Mouse (Mus musculus) cerebellum, adult 9-11 months (tissue): ENCODE measurements at regions not wholly inside any gene's neighbourhood (a gene's known extent, or its start where the extent isn't known, plus 50 kb on each side); places are given as distances from the start of the nearest gene placed in this dataset.
"Not testable (repeated sequence)": the region's sequence is repeated elsewhere in the genome, so short reads cannot be mapped to it uniquely, and the experiment has no call there.

Experiments
- DNase-seq: peaks from one replicate; pipeline ENCODE4 v3.0.0; 2022

DNA sequence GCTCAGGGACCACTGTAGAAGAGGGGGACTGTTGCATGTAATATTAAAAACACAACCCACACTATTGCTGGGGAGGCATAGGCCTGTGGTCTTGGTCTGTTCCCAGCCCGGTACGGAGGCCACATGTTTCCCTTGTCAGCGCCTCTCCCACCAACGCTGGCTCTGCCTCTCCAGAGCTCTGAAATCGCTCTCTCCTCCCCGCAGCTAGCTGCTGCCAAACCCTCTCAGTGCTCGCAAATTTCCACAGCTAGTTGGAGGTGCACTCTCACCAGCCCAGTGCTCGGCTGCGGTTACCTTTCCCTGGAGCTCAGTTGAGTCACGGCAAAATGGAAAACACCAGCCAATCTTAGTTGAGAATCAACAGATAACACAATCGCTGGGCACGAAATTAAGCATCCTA lies 402.9 kb downstream of the Ptpru start:
- DNase-seq: no peak

DNA sequence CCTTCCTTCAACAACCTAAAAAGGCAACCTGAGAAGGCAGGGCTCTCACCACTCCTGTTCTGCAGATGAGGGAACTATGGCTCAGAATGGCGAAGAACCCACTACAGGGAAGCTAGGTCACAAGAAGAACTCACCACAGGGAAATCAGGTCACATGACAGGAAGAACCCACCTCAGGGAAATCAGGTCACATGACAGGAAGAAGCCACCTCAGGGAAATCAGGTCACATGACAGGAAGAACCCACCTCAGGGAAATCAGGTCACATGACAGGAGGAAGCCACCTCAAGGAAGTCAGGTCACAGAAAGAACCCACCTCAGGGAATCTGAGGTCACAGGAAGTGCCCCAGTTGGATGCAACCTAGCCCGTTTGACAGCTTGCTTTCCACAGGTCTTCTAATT lies 399.7 kb downstream of the Ptpru start:
- no peak for DNase-seq

DNA sequence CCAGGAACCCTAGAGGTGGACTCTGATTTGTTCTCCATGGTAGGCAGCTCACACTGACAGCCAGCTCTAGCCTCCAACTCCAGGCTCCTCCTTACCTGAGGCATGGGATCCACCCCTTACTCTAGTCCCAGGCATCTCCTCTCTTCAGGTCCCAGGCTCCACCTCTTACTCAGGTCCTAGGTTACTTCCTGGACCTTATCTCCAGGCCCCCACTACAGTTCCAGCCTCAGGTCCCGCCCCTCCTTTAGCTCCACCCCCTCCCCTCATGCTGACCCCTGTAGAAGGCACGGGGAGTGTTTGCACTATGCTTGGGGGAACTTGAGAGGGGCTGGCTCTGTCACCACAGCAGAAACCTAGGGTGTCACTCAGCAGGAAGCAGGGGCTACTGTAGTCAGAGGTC lies 399.2 kb downstream of the Ptpru start:
- no peak for DNase-seq

DNA sequence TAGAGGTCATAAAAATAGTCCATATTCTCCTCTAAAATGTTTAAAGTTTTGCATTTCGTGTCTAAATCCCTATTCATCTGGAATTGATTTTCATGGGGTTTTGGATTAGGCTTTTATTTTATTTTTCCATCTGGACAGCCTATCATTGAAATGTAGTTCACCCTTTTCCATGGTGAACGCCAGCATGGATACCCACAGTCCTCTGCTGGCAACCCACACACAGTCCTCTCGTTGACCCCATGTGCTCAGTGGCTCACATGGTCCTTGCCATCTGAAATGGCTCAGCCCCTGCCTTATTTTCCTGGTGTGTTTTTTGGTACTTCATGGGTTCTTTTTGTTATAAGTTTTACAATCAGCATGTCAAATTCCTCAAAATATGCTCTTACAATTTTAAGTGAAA lies 397.2 kb downstream of the Ptpru start:
- no peak for DNase-seq

DNA sequence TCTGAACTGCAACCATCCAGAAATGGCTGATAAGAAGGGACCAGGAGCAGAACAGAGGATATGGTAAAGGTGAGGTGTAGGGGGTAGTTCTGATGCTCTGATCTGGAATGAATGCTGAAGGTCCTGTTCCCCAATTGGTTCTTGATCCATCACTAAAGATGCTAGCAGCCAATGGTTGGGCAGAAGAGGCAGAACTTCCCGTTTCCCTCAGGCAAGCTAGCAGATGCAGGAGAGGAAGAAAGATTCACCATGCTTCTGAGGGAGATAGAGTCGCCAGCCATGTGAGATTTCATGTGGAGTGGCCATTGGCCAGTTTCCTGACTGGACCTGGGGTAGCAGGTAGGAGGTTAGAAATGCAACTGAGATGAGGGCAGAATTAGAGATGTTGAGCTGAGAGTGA lies 394.6 kb downstream of the Ptpru start:
- DNase-seq: no peak

DNA sequence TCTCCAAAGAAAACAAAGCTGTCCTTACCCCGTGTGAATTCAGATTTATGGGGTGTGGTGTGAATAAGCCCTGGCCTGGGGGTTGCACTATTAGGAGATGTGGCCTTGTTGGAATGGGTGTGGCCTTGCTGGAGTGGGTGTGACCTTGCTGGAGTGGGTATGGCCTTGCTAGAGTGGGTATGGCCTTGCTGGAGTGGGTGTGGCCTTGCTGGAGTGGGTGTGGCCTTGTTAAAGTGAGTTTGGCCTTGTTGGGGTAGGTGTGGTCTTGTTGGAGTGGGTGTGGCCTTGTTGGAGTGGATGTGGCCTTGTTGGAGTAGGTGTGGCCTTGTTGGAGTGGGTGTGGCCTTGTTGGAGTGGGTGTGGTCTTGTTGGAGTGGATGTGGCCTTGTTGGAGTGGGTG lies 387.8 kb downstream of the Ptpru start:
- DNase-seq: not testable (repeated sequence)

DNA sequence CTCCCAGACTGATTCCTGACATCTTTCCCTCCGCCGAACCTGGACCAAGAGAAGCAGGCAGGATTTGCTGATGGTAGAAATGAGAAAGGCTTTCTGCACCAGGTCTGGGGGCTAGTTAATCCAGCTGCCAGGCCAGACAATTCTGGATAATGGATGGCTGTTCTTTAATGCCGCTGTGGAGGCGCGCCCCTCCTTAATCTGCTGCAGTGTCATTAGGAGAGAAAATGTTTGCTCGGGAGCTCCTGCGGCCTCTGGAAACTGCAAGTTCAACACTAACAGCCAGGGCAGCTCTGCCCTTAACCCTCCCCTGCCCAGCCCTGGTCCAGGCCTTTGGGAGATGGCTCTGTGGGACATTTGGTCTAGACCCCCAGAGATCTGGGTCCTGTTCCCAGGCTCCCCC lies 380.5 kb downstream of the Ptpru start:
- no peak for DNase-seq

DNA sequence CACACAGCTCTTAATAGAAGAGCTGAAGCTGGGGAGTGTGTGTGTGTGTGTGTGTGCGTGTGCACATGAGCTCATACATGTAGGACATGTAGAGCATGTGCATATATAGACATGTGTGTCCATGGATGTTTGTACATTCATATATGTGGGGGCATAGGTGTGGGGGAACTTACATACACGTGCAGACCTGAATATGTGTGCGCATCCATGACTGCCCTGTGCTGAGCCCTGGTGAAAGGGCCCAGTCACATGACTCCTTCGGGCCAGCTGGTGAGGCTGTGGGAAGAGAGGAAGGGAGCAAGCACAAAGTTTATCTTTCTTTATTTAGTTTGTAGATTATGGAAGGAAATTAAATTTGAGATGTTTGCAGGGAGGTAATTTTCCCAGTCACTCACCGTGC lies 378.3 kb downstream of the Ptpru start:
- no peak for DNase-seq

DNA sequence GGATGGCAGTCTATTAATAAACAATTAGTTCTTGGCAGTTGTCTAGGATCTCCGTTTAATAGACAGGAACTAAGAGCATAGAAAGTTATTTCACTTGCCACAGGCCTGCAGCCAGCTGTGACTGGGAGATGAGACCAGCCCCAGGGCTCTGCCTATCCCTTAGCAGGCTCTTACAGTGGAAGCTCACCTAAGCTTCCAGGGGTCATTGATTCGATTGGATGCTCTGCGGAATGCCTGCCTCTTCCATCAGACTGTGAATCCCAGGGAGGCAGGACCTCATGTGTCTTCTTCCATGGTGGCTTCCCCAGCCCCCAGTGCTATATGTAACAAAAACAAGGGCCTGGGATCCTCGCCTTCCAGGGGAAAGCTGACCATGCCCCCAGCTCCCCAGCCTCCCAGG lies 376.8 kb downstream of the Ptpru start:
- DNase-seq: no peak

DNA sequence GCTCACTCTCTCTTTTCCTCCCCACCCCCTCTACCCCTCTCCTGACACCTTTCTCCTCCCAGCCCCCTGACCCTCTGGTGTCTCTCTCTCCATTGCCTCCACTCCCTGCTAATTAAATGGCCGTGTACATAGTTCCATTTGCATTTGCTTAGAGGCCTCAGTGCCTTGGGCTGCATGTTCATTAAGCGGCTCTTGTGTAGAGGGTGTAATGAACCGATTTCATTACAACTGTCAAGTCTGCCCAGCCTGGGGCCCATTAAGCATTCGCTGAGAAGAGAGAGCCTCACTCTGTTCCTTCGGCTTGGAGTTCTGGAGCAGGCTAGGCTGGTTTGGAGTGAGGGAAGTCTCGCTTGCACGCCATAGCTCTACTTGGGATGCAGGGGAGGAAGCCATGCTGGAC lies 376.4 kb downstream of the Ptpru start:
- no peak for DNase-seq

DNA sequence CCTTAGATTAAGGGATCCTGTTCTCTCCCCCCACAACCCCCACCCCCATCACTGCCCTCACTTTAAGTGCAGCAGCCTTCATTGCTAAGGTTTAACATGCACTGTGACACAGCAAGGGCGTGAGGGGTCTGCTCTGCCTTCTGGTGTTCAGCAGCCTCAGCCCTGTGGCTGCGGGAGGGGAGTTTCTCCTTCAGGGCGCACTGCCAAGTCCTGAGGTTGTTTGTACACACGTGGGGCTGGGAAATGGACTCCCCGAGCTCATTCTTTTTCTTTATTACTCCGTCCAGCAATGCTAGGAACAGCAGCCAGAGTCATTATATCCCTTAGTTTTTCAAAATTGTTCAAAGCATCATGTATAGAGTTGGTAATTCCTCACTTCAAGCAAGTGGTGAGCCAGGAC lies 363.1 kb downstream of the Ptpru start:
- no peak for DNase-seq

DNA sequence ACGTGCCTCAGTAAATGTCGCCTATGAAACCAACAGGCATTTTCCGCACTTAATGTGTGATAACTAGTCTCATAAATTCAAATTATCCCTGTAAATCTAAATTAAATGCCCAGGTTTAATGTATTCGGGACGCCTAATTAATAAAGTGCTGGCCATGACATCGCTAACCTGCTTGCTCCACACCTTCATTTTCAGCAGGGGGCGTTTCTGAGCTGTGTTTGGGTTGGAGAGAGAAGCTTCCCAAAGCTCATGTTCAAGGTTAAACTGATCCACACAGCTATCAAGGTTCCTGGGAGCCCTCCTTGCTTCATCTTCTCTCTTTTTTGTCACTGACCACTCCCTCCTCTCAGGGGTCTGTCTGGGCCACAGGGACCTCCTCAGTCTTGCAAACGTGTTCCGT lies 359.2 kb downstream of the Ptpru start:
- DNase-seq: no peak

DNA sequence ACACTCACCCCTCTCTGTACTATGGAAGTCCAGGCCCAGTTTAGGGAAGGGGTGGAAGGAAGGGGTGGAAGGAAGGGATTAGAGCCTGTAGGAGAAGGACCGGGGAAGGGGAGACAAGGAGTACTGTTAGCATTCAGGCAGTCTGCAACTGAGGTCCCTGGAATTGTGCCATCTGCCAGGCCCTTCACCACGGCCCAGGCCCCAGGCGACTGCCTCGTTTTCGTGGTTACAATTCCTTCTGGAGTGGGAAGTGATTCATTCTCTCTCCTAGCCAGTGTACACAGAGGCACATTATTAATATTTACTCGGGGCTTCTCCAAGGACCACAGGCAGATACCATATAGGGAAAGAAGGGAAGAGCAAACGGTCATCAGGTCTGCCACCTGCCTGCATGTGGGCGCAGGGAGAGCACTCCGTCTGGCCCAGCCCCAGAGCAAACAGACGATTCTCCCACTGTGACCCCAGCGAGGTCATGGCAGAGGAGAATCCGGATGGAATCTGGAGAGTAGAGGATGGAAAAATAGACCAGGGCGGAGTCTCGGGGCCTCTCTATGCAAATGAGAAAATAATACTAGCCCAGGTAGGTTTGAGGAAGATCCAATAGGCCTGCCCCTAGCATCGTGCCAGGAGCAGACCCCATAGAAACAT lies 354.0 kb downstream of the Ptpru start:
- DNase-seq: peak; percentile 14

DNA sequence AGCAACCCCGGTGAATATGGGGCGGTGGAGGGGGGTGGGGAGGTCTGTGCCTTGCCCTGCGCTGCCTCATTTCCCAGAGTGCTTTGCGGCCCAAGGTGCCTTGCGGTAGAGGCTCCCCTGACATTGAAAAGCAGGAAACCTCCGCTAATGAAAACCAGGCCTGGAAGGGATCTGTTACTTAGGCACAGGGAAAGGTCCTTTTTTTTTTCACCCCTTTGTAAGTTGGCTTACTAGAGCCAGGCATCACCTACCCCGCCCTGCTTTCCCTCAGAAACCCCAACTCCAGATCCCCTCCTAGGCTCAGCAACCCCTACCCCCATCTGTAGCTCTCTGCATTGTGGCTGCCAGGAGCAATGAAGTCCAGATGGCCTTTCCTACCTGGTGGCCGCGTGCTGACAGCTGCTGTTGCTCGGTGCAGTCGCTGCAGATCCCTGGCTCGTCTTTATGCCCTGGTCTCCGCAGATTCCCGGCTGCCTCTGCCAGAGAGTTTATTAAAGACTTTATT lies 353.4 kb downstream of the Ptpru start:
- peak; percentile 37 for DNase-seq

DNA sequence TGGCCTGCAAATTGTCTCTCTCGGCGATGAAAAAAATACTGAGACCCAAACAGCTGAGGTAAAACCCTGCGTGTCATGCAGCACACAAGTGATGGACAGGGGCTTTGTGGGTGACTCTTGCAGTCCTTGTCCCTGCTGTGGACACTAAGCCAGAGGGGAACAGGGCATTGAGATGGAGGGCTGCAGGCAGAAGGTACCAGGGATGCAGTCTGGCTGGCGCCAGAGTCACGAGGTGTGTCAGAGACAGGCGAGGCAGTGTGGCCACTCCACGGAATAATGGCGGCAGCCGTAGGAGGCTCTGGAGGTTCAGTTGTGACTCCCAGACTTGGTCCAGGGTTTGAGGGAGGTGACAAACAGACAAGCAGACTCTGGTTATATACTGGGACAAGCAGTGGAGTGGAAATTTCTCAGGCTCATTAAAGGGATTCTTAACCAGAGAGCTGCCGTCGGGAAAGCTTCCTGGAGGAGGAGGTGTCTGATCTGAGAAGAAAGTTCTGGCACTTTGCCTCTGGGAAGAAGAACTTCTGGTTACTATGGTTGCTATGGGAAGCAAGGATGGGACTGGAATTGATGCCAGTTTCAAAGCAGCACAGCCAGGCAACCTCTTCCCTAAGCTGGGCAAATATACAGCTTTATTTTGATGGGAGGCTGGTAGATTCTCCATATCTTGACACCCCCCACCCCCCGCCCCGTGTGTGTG lies 352.8 kb downstream of the Ptpru start:
- DNase-seq: no peak

DNA sequence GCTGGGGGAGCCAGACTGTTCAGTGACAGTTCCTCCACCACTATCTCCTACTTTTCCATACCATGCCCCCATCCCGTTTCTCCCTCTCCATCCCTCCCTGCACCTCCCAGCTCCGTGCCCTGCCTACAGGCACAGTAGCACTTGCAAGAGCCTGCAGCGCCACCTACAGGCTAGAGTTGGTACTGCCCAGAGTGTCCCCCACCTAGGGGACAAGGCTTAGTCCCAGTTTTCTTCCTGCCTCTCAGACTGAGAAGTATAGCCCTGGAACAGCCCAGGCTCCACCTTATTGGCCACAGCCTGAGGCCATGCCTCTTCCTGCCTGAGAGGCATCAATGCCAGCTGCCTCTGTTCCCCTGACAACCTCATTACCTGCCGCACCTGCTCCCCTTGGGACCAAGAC lies 351.3 kb downstream of the Ptpru start:
- DNase-seq: peak; percentile 86

DNA sequence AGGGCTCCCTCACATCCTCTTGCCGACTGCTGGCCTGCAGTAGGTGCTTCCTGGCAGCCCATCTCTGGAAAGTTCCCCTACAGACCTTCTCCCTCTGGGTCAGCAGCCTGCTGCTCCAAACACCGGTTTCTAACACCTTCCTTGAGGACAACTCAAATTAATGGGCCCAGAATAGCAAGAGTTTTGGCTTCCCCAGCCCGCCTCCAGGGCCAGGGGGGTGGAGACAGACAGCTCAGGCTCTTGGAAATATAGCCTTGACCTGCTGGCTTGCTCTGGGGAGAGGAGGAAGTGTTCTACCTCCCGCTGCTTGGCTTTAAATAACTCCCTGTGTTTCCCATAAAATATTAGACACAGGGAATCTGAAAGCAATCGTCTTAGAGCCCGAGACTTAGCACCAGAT lies 349.8 kb downstream of the Ptpru start:
- DNase-seq: peak; percentile 72

DNA sequence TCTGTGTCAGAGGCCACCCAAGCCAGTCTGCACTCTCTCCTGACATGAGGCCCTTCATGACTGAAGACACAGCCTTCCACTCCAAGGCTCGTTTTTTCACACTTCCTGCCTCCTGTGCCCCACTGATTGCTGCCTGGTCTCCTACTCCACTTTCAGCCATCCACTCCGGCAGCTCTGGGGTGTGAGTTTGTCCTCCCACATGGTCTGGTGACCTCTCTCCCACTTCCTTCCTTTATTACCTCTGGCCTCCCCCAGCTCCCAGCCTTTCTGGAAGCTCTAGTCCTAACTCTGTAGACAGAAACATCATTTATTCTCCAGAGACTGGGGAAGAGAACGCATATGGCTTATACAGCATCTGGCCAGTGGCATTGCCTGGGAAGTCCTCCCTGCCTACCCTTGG lies 349.0 kb downstream of the Ptpru start:
- no peak for DNase-seq

DNA sequence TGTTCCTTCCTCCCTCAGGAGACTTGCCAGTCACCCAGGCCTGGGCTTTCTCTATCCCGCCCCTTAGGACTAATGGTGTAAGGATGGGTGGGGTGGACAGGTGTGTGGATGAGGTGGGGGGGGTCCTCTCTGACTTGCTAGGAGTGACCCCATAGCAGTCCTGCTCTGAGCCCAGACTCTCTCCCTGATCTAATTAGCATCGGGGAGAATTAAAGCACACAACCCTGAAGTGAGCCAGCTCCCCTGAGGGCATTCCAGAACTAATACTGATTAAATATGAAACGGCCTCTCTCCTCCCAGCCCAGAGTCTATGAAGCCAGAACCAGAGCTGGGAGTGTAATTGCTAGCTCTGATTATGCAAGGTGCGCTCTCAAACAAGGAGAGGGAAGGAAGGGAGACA lies 346.1 kb downstream of the Ptpru start:
- DNase-seq: no peak

DNA sequence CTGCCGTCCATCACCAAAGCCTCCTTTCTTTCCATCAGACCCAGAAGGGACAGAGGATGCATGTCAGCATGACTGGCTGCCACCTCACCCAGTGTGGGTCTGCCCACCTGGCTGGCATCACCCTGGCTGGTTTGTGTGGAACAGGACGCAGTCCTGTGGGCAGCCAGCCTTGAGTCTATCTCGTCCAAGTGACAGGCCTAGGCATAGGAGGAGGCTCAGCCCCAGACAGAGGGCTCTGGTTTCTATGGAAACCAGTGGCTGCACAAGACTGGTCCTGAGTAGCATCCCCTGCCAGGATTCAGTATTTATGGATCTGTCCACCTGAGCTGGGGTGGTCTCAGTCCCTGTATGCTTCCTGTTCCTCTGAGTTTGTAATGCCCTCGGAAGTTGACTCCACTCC lies 344.4 kb downstream of the Ptpru start:
- DNase-seq: no peak

DNA sequence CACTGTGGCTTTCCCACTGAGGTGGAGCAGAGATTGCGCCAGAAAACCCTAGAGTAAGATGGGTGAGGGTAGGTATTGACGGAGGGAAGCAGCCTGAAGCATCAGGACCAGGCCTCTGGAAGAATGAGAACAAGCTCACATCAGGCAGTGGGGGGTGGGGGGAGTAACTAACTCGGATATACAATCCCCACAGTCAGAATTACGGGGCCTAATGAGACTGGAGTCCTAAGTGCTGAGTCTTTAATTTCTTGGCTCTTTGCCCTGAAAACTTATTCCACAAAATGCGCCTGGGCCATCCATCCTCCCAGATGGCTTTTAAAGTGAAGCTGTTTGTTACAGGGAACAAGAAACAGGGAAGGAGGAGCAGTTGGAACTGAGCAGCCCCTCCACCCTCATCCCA lies 341.2 kb downstream of the Ptpru start:
- no peak for DNase-seq

DNA sequence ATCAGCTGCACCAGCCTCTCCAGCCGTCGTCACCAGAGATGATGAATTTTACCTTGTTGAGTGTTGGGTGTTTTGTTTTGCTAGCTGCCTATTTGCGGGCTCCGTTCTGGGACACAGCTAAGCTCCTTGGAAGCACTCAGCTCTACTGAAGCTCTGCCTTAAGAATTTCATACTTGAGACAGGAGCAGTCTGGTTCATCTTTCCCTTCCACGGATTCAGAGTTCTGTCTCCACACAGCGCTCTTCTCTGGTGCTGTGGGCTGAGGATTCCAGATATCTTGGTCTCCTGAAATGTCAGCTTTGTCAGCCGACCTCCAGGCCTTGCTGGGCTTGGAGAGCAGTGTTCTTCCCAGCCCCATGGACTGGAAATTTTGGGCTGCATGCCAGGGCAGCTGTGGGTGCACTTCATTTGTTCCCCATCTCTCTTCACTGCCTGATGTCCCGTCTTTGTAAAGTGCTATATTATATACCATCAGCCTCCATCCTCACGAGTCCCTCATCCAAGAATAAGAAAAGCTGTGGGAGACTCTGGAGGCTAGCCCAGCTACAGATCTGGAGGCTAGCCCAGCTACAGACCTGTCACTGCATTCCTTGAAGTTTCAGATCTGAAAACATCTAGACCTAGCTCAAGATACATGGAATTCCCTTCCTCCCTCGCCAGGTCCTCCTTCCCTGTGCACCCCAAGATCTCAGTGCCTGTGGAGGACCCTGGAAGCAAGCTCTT lies 337.0 kb downstream of the Ptpru start:
- no peak for DNase-seq

DNA sequence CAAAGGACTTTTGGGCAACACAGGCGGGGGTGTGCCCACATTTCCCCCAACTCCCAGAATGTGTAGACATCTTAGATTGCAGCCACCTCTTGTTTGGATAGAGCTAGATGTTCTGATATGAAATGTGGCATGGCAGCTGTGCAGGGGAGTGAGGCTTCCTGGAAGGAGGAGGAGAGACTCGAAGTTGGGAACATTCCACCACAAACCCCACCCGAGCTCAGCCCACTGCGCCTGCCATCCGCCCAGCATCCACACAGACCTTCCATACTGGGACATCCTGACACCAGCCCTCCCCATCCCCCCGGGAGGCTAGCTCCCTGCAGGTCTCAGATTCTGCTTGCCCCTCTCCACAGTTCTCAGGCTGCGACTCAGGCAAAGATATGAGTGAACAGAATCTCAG lies 329.9 kb downstream of the Ptpru start:
- no peak for DNase-seq

DNA sequence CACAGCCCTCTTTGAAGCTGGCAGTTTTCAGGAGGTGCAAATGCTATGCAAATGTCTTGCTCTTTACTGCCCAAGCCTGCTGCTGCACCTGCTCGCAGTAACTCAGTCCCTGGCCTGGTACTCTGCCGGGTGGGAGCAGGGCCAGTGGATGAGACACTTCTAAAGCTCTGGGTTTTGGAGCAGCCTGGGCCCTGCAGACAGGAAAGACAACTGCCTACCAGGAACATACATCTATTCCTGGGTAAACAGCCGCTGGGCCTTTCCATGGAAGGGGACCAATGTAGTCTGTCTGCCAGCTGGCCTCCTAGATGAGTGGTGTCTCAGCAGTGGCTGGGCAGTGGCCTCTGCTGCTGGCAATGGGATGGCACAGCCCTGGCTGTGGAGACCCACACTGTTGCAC lies 326.5 kb downstream of the Ptpru start:
- DNase-seq: no peak
